Mouse (Mus musculus): ENCODE measurements around the gene Cox5b.

DNA sequence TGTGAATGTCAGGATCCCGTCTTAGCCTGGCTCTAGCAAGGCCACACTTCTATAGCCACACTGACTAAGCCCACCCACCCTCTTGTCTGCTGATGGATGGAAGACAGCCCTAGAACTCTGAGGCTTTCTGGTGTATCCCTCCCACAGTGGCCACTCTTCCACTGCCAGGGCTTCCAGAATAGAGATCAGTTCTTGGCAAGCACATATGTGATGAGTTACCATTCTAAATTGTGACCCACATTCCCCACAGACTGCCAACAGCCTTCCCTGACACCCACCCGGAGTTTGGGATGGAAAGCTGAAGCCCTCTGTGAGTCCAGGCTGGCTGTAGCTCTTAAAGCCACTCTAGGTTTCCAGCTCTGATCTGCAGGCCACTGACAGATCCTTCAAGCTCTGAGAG, 15.9 kb downstream of the Cox5b start:
- no peak for TF ChIP-seq GATA1 (IDR thresholded peaks at IDR 0.05; ENCODE audit: low read length)
- no peak for TF ChIP-seq TAL1 (IDR thresholded peaks at IDR 0.05; ENCODE audit: low read length)

All from erythroblast, embryonic 14.5 days (primary cell).